Mouse (Mus musculus) liver, postnatal 0 days (tissue): ENCODE measurements around the gene Spta1.

Experiments
- CTCF ChIP-seq: sonication (generic); IDR thresholded peaks from 2 replicates; pipeline ENCODE4 v1.5.1; 2016; ENCODE audit warnings: antibody characterized with exemption, low read depth
- EP300 ChIP-seq: IDR thresholded peaks from 2 replicates; pipeline ENCODE4 v1.6.1; 2016; ENCODE audit warnings: antibody characterized with exemption, low read depth, mild to moderate bottlenecking

- TF ChIP-seq CTCF: no peak
- no peak for TF ChIP-seq EP300
Observed at GRCm38 (mm10) chr1:174267816-174268215, 95.2 kb downstream of the Spta1 start.
